Mouse (Mus musculus) gastrocnemius, postnatal 4 days (tissue): ENCODE measurements around the gene D430042O09Rik. TPM values are rescaled to one million over a fixed set of nuclear protein-coding genes. Genes with fewer than 3 reads are reported as not detected.
"Not testable (repeated sequence)": the region's sequence is repeated elsewhere in the genome, so short reads cannot be mapped to it uniquely, and the experiment has no call there.

Experiments used
- DNase-seq, 2 experiments: peaks; one replicate each; pipeline ENCODE4 v3.0.0; 2021 to 2022; ENCODE audit warnings: low spot score in 2 of 2, mixed read lengths in 2 of 2
- long read RNA-seq, 2 experiments: library from polyadenylated mRNA; stranded (forward); transcript quantifications; one replicate each; pipeline ENCODE4 v2.0.0; 2021
- total RNA-seq, 2 experiments: library from RNA; stranded (reverse); gene quantifications; 2 replicates each; pipeline ENCODE4 v1.2.3; 2021

Gene D430042O09Rik
- total RNA-seq: 10 to 100 TPM; 10.8 to 15.0 TPM
- long read RNA-seq, experiment 1, partial matches to known transcripts: 2 of 2 reads
- long read RNA-seq, experiment 1, other reads (novel, unspliced or antisense): 0 of 2 reads
- long read RNA-seq, experiment 2, partial matches to known transcripts: 0 of 1 reads
- long read RNA-seq, experiment 2, other reads (novel, unspliced or antisense): 1 of 1 reads

GRCm38 (mm10) chr7:125707593-125708022 lies at the start of gene D430042O09Rik, which contains the start of gene Gtf3c1:
TSS of gene D430042O09Rik (plus strand) at chr7:125707888.
TSS of gene Gtf3c1 (minus strand) at chr7:125707780.
- DNase-seq: peak; percentile 99 to 100

DNA sequence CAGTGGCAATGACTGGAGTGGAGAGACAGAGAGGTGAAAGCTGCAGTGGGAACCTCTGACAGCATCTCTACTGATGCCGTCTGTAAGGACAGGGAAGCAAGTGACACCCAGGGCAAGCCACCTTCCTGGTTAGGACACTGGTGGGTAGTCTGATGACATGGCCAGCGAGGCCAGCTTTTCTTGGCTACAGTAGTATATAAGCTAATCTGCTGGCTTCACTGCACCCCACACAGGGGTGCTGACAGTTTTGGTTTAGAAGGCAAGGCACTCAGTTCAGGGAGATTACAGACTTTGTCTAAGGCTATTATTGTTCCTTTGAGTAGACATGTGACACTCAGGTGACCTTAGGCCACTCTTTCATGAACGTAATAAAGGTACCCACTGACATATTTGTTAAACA lies 44.0 kb upstream of the D430042O09Rik start:
- DNase-seq: no peak

- no peak for DNase-seq
Observed at GRCm38 (mm10) chr7:125670865-125671264, 36.8 kb upstream of the D430042O09Rik start.

DNA sequence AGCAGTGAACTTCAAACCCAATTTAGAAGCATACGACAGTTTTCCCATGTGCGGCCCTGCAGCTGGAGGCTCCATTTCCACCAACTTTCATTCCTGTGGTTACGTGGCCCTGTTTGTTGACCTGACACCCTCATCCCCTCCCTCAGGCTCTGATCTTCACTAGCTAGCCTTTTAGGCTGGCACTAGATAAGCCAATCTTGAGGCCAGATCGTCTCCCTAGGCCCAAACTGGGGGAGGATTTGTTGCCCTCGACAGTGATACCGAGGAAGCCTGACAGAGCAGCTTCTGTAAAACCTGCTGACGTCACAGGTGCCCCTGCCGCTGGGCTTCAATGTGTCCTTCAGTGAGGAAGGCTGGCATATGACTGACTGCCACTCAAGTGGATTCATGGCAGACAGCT lies 36.3 kb upstream of the D430042O09Rik start:
- DNase-seq: no peak

DNA sequence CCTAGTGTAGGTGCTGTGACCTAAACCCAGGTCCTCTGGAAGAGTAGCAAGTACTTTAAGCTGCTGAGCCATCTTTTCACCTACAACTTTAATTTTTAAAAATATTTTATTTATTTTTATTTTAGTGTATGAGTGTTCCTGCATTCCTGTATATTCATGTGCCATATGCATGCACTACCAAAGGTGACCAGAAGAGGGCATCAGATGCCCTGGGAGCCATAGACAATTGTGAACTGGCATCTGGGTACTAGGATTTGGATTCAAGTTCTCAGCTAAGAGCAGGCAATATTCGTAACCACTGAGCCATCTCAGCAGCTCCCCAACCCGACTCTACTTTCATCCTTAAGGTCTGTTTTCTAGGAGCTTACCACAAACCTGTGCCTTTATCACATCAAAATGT lies 32.8 kb upstream of the D430042O09Rik start:
- DNase-seq: no peak

DNA sequence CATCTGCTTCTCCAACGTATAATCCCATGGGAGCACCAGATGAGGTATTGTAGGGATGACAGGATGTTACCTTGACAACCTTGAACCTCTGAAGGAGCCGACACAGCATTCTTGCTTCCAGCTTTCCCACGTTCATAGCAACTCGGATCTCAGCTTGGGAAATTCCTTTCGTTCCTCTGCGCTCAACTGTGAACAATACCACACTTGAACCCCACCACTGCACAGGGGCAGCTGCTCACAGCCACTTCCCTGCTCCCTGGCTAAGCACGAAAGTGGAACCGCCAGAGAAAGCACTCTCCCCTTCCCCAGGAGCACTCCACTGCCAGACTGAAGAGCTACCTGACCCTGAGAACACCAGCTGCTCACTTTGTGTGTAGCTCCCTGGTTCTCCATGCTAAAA lies 28.9 kb upstream of the D430042O09Rik start:
- no peak for DNase-seq

DNA sequence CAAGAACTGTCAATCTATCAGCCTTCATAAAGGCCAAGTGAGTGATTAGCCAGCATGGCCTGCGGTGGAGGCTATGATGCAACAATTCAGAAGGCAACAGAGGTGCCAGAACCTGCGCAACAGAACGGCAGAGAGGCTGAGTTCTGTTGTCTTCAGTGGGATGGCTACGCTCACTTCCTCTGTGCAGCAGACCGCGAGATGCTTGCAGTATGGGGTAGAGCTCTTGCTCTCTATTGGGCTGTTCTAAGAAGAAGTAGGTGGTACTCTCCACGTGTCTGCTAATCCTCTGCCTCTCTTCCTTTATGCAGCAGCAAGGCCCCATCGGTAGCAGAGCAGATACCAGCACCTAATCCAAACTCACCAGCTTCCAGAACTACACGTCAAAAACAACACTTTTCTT lies 27.8 kb upstream of the D430042O09Rik start:
- DNase-seq: no peak

- DNase-seq: no peak
Observed at GRCm38 (mm10) chr7:125690516-125690915, 17.2 kb upstream of the D430042O09Rik start.

DNA sequence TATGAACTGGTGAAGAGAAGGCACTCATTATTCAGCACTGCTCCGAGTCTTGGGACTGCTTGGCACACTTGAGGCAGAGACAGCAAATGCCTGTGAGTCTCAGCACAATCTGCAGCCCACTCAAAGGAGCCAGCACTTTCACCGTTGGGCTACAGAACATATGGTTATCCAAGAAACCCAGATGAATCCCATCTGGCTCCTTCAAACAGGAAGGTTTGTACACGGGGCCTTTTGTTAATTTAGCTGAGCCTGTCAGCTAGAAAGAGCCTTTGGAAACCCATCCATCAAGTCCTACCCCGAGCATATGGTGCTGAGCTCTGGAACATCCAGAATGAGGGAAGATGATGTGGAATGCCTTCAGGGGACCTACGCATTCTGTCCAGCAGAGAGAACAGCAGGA lies 13.6 kb upstream of the D430042O09Rik start:
- DNase-seq: no peak

DNA sequence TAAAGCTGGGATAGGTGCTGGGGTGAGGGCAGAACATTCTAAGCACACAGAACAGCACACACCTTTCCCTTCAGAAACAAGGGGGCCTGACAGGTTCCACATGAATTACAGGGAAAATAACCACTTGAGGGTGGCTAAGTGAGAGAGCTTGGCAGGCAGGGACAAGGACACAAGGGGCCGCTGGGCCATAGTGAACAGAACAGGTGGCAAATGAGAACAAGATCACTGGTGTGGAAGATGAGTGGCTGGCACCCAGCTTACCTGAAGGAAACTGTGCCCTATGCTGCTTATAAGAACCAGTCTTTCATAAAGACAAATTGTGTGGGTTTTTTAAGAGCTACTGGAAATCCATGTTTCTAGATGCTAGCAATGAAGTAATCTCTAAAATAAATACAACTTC lies 4.9 kb upstream of the D430042O09Rik start:
- DNase-seq: no peak

DNA sequence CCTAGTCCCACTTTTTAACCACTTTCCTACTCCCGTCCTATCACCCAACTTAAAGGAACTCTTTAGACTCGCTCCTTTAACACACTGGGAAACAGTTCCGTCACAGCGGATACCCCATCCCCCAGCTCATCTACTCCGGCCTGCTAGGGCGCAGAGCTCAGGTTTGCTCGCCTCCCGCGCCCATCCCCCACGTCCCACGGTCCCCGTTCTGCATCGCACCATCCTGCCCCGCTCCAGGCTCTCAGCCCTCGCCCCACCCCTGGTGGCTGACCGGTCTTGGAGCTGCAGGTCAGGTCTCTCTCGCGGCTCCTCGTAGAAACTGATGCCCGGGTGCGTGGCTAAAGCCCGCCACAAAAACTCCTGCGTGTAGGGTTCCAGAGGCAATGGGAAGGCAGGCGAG lies 502 bp upstream of the D430042O09Rik start:
- peak; percentile 55 to 79 for DNase-seq

DNA sequence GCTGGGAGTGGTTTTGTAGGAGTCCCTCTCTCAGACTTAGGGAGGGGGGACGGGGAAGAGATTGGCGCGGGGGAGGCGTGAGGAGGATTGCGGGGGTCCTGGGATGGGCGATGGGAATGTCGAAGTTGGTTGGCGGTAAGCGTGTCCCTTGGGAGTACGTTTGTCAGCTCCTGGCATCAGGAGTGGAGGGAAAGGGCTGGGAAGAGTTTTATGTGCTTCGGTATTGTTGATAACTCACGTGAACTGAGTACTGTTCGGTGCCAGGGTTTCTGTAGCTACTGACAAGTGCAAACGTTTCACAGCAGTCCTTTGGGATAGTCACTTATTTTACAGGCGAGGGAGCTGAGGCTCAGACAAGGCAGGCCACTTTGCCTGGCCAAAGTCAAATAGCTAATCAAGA lies 412 bp downstream of the D430042O09Rik start:
- no peak for DNase-seq

DNA sequence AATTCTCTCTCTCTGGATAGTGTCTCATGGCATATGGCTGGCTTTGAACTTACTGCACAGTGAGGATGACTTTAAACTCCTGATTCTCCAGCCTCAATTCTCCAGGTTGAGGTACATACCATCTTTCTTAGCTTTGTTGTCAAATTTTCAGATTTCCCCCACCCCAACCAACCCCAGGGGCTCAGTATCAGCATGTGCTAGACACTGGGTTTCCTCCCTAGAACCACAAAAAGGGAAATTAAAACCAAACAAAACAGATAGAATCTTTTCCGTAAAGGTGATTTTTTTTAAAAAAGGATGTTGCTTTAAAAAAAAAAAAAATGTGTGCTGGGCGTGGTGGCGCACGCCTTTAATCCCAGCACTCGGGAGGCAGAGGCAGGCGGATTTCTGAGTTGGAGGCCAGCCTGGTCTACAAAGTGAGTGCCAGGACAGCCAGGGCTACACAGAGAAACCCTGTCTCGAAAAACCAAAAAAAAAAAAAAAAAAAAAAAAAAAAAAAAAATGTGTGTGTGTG lies 5.9 kb downstream of the D430042O09Rik start:
- not testable (repeated sequence) for DNase-seq

- DNase-seq: no peak
Observed at GRCm38 (mm10) chr7:125714803-125715202, 7.1 kb downstream of the D430042O09Rik start.

GRCm38 (mm10) chr7:125716724-125717123 lies 9.0 kb downstream of the D430042O09Rik start:
- no peak for DNase-seq

- DNase-seq: no peak
Observed at GRCm38 (mm10) chr7:125717612-125718011, 9.9 kb downstream of the D430042O09Rik start.

DNA sequence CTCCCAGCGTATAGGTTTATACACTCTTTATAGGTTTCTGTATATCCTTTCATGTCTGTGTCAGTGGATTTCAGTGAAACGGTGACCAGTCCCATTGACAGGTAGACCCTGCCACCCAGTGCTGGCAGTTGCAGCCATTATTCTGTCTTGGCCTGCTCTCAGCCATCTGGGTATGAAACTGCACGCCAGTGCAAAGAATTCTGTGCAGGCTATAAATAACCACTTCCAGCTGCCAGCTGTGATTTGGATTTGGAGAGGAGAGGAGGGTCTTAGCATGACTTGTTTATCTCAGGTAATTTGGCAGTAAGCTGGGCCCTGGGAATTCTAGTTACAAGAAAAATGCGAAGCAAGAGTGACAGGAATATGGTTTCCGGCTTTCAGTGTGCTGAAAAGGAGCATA lies 12.7 kb downstream of the D430042O09Rik start:
- DNase-seq: no peak

- no peak for DNase-seq
Observed at GRCm38 (mm10) chr7:125721033-125721432, 13.3 kb downstream of the D430042O09Rik start.

- DNase-seq: no peak
Observed at GRCm38 (mm10) chr7:125722127-125722526, 14.4 kb downstream of the D430042O09Rik start.

DNA sequence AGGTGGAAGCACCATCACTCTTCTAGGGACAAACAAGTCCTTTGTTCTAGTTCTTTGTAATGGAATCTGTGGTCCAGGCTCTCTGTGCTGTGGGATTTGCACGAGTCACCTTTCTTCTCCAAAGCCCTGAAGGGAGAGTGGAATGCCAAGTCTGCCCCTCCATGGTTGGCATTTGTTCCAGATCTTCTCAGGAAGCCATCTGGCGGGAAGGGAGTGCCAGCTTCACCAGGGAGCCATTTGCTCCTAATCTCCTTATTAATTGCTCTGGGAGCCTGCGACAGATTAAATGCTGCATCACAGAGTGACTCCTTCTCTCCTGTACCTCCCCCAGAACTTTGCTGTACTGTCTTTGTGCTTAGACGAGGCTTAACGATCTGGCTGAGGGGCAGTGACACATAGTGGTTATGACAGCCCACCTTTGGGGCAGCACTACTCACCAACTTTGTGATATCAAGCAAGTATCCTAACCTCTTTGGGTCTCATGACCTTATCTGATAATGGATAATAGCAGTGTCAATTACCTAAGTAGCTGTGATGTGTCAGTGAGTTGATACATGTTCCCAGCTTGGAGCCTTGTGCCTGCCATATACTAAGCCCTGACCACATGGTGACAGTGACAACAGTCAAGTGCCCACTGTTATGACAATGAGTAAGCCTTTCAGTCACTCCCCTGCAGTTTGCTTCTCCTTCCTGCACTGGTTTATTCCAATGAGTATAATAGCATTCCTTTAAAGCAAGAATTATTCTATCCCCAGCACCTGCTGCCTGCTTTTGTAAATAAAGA lies 15.7 kb downstream of the D430042O09Rik start:
- DNase-seq: no peak

DNA sequence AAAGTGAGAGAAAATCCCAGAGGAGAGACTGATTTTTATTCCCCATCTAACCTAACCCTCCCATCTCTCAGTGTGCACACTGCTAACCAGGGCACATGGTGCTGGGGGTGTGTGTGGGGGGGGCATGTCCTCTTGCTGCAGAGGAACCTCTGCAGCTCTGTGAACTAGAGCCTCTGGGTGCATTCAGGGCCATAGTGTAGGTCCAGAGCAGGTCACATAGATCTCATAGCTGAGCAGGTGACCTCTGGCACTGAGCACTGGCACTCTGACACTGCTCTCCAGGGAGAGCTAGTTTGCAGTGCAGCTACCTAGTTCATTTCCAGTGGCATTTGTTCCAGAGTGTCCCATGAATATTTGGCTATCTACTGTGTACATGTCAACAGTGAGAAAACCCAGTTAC lies 24.0 kb downstream of the D430042O09Rik start:
- no peak for DNase-seq

DNA sequence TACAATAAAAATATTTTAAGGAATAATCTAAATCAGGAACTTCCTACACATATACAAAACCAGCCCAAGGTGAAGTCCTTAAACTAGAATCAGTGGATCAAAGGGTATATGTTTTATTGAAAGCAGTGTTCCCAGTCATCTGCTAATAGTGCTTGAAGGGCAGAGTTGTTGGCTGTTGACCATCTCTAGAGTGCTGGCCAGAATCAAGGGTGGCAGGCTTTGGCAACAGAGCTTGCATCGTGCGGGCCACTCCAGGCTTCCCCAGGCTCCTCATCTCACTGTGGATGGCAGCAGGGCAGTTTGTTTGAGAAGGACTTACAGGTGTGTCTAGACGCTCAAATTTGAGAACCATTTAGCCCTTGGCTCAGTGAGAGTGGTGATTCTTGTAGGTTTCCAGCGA lies 26.1 kb downstream of the D430042O09Rik start:
- no peak for DNase-seq
